Mouse (Mus musculus) gastrocnemius, adult 18-20 months (tissue): ENCODE measurements around the gene F830045P16Rik. TPM values are rescaled to one million over a fixed set of nuclear protein-coding genes. Genes with fewer than 3 reads are reported as not detected.

Experiments used
- DNase-seq: peaks from one replicate; pipeline ENCODE4 v3.0.0; 2021; ENCODE audit warnings: low spot score
- long read RNA-seq, 2 experiments: library from polyadenylated mRNA; stranded (forward); transcript quantifications; one replicate each; pipeline ENCODE4 v2.0.0; 2021
- total RNA-seq, 2 experiments: library from RNA; stranded (reverse); gene quantifications; 2 replicates each; pipeline ENCODE4 v1.2.3; 2021

Gene F830045P16Rik
- total RNA-seq = not detected
- long read RNA-seq, experiment 1 = 0 reads
- long read RNA-seq, experiment 2 = 0 reads

- no peak for DNase-seq
Measured at GRCm38 (mm10) chr2:129536377-129536776, at the start of gene F830045P16Rik. Gene F830045P16Rik, minus strand, starts transcription at chr2:129536602.

GRCm38 (mm10) chr2:129585904-129586514 is 49.6 kb upstream of the F830045P16Rik start:
- DNase-seq = no peak

GRCm38 (mm10) chr2:129584905-129585304 is 48.5 kb upstream of the F830045P16Rik start:
- DNase-seq = no peak

- DNase-seq = no peak
Measured at GRCm38 (mm10) chr2:129582261-129582660, 45.9 kb upstream of the F830045P16Rik start.

GRCm38 (mm10) chr2:129581826-129582225 is 45.4 kb upstream of the F830045P16Rik start:
- DNase-seq = no peak

- DNase-seq = no peak
Measured at GRCm38 (mm10) chr2:129580656-129581055, 44.3 kb upstream of the F830045P16Rik start.

- DNase-seq = no peak
Measured at GRCm38 (mm10) chr2:129576611-129577447, 40.4 kb upstream of the F830045P16Rik start.

- no peak for DNase-seq
Measured at GRCm38 (mm10) chr2:129575113-129575512, 38.7 kb upstream of the F830045P16Rik start.

- DNase-seq = no peak
Measured at GRCm38 (mm10) chr2:129574395-129575046, 38.1 kb upstream of the F830045P16Rik start.

GRCm38 (mm10) chr2:129573701-129574273 is 37.4 kb upstream of the F830045P16Rik start:
- DNase-seq = no peak

- DNase-seq = no peak
Measured at GRCm38 (mm10) chr2:129569556-129569955, 33.2 kb upstream of the F830045P16Rik start.

GRCm38 (mm10) chr2:129569120-129569519 is 32.7 kb upstream of the F830045P16Rik start:
- DNase-seq = no peak

GRCm38 (mm10) chr2:129563944-129564709 is 27.7 kb upstream of the F830045P16Rik start:
- DNase-seq = no peak

- DNase-seq = no peak
Measured at GRCm38 (mm10) chr2:129561796-129562195, 25.4 kb upstream of the F830045P16Rik start.

- DNase-seq = no peak
Measured at GRCm38 (mm10) chr2:129558875-129559219, 22.4 kb upstream of the F830045P16Rik start.

GRCm38 (mm10) chr2:129558008-129558874 is 21.8 kb upstream of the F830045P16Rik start:
- peak; percentile 75 for DNase-seq

- peak; percentile 33 for DNase-seq
Measured at GRCm38 (mm10) chr2:129556081-129556480, 19.7 kb upstream of the F830045P16Rik start.

GRCm38 (mm10) chr2:129550781-129551180 is 14.4 kb upstream of the F830045P16Rik start:
- no peak for DNase-seq

GRCm38 (mm10) chr2:129549537-129550135 is 13.2 kb upstream of the F830045P16Rik start:
- peak; percentile 23 for DNase-seq

GRCm38 (mm10) chr2:129546772-129547171 is 10.4 kb upstream of the F830045P16Rik start:
- DNase-seq = no peak
